Mouse (Mus musculus) large intestine, adult 2 months (tissue): ENCODE data around the gene Pld1. TPM values are rescaled to one million over a fixed set of nuclear protein-coding genes. Genes with fewer than 3 reads are reported as not detected.

Experiments used
- DNase-seq: peaks from one replicate; pipeline ENCODE4 v3.0.0-alpha.2; 2012; ENCODE audit warnings: low read depth, low spot score
- WGBS: fragments of 180-500 bp; shearing (Covaris S2); methylation state at CpG from one replicate; pipeline ENCODE4 v1.1.7; 2018; 5-methylcytosine and 5-hydroxymethylcytosine counted together
- polyA plus RNA-seq: library from polyadenylated mRNA; depleted of rRNA; stranded (reverse); fragments of >200 nt; gene quantifications from 2 replicates; pipeline ENCODE4 v1.2.3, GENCODE M21; 2012

Gene Pld1
- polyA plus RNA-seq, 1 experiment, result 23.3 TPM

DNA sequence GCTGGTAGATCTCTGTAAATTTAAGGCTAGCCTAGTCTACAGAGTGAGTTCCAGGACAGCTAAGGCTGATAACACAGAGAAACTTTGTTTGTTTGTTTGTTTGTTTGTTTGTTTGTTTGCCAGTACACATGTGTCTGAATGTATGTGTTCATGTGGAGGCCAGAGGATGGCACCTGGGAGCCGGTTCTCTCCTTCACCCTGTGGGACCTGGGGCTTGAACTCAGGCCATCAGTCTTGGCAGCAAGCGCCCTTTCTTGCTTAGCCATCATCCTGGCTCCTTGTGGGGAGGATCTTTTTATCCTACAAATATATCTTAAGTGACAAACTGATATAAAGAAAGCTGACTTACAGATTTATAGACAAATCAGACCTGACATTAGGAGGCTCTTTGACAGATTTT, 44.8 kb downstream of the Pld1 start:
- WGBS, result 64% methylated on average over 2 of the region's 2 CpGs
- no peak for DNase-seq

DNA sequence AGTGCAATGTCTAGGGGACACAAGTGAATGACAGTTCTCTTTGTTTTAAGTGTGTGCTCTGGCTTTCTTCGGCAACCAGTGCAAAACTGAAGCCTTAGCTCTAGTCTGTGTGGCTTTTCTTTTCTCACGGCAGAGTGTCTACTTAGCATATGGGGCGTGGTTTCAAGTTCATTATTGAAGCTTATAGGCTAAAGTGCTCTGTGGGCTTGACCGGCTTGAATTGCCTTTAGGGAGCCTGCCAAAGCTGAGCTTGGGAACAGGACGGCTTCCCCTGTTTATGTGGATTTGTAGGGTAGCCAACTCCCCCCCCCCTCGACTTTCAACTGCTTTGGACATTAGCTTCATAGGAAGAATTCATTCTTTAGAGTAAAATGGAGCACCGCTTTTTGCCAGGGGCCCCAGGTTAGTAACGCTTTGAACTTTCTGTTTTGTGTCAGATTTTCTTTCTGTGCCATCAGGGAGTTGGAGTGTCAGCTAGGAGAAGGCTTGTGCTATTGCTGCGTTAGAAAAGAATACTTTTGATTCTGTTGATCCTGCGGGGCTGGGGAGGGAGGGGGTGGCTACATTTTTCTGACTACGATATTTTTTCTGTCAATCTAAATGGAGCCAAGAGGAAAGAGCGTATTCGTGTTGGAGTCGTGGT, 45.6 kb downstream of the Pld1 start:
- peak; percentile 73 for DNase-seq
- 1% methylated on average over 14 of the region's 14 CpGs for WGBS

- WGBS, result 21% methylated on average over 4 of the region's 4 CpGs
- no peak for DNase-seq
Observed at GRCm38 (mm10) chr3:27984620-27985019, 46.1 kb downstream of the Pld1 start.

DNA sequence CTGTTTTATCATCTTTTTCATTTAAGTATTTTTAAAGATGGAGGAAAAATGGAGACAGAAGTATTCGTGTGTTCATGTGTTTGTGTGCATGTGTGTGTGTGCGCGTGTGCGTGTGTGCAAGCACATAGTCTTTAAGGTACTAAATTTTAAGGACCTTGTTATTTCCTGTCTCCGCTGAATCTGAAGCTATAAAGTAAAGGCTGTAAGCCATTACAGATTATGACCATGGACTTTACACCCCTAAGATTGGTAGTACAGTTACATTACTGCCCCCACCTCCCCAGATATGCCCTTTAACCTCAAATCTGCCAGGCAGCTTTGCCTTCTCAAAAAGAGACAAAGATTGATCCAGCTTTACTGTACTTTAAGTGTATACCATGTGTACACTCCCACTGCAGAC, 46.8 kb downstream of the Pld1 start:
- peak; percentile 56 for DNase-seq
- WGBS, result 38% methylated on average over 5 of the region's 5 CpGs

GRCm38 (mm10) chr3:27987891-27988536, 49.5 kb downstream of the Pld1 start:
- peak; percentile 47 for DNase-seq
- 25% methylated on average over 8 of the region's 8 CpGs for WGBS

DNA sequence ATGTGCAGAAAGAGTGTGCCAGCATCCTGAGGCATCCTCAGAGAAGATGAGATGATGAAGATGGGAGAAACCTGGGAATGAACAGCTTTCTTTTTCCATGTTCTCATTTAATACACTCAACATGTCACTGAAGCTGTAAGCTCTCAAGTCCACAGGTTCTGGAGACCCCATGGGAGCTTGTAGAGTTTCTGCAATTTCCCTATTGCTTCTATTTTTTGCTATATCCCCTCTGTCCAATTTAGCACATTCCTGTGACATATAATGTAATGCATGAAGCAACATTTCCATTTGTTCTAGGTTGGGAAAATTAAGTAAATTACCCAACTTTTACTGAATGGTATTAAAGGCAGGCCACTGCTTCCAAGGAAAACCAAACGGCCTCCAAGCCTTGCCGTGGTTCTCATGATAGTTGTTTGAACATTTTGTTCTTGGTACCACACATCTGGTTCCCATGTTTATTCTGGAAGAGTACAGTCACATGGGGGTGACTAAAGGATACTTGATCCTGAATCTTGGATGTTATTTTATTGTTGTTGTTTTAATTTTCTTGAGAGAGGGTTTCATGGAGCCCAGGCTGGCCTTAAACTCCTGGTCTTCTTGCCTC, 52.7 kb downstream of the Pld1 start:
- no peak for DNase-seq
- 87% methylated on average over 2 of the region's 2 CpGs for WGBS

DNA sequence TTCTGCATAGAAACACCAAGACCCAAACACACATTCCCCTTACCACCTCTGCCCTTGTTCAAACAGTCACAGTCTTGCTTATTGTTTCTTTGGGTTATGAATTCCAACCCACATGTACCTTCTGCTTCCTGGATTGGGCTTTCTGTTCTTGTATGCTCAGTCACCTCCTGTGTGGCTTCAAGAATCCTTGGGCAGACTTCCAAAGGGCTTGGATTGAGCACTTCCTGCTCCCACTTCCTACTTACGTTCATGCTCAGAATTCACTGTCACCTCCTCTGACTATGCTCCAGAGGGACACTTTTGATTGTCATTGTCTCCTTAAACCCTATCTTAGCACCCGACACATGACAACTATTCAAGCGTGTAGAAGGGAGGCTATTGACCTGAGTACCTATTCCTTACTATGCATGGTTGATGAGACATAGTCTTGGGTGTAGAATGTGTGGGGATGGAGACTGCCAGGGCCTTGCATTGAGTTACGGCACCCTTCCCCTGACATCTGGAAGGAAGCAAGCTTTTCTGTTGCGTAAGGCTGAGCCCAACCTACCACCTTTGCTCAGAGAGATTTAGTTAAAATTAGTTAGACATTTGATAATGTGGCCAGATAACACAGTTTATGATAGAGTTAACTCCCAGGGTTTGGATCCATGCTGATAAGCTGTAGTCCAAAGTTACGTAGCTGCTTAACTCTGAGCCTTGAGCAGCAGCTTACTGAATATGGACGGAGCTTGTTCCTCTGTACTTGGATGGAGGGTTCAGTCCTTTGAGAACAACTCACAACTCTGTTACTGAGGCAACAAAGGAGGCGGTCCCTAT, 55.9 kb downstream of the Pld1 start:
- peak; percentile 44 for DNase-seq
- 47% methylated on average over 8 of the region's 8 CpGs for WGBS

GRCm38 (mm10) chr3:28004321-28004720, 65.8 kb downstream of the Pld1 start:
- WGBS, result 85% methylated on average over 6 of the region's 6 CpGs
- no peak for DNase-seq

- no peak for DNase-seq
- WGBS, result 94% methylated on average over 11 of the region's 11 CpGs
Observed at GRCm38 (mm10) chr3:28007684-28008083, 69.2 kb downstream of the Pld1 start.

DNA sequence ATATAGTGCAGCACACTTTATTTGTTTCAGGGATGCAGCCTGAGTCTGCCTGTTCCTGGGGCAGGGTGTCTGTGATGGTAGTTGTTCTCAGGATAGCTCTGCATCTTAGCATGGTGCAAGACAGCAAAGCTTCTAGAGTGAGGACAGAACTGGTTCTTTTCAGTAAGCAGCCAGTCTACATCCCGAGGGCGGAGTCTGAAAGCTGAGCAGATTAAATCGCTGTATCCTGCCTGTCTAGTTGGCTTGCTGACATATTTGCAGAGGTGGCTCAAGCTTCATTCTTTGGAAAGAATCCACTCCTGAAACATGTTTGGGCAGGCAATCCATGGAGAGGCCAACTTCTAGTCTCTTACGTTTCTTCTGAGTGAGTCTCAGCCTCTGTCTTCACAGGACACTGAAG, 69.9 kb downstream of the Pld1 start:
- WGBS, result 61% methylated on average over 4 of the region's 4 CpGs
- DNase-seq, result no peak

DNA sequence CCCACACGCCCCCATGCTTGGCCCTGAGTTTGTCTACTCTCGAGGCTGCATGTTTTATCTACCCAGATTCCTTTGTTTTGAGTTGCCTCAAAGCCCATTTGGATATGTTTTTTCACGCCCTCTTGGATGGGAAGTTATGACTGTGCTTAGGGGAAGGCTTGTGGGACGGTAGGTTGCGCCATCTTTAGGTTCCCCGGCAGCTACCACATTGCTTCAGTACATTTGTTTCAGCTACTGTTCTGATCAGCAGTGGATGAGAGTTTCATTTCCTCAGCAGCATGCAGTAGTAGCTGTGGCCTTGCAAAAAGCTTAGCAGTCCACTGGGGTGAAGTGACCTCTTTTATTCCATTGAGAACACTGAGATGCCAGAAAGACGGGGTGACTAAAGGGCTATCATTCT, 73.7 kb downstream of the Pld1 start:
- no peak for DNase-seq
- 81% methylated on average over 7 of the region's 7 CpGs for WGBS

GRCm38 (mm10) chr3:28013441-28013840, 74.9 kb downstream of the Pld1 start:
- no peak for DNase-seq
- WGBS, result 76% methylated on average over 6 of the region's 6 CpGs

- 95% methylated on average over 2 of the region's 2 CpGs for WGBS
- no peak for DNase-seq
Observed at GRCm38 (mm10) chr3:28017002-28017401, 78.5 kb downstream of the Pld1 start.

- no peak for DNase-seq
- WGBS, result 84% methylated on average over 4 of the region's 4 CpGs
Observed at GRCm38 (mm10) chr3:28019727-28020126, 81.2 kb downstream of the Pld1 start.

GRCm38 (mm10) chr3:28020404-28020803, 81.9 kb downstream of the Pld1 start:
- WGBS, result 96% methylated on average over 2 of the region's 2 CpGs
- DNase-seq, result no peak

DNA sequence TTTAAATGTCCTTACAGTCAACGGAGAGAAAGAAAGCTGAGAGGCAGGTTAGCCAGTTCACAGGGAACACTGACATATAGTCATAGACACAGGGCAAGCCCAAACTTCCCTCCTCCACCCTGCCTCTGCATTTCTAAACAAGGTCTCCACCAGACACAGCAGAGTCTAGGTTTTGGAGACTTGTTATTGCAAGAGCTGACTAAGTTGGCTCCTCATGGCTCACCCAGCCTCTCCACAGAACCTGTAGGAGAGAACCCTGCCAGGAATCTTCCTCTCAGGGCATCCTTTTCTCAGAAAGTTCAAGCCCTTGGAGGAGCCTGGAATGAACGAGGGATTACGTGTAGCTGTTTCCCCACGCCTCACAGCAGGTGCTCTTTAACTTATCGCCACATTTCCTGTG, 83.7 kb downstream of the Pld1 start:
- WGBS, result 68% methylated on average over 5 of the region's 5 CpGs
- no peak for DNase-seq

GRCm38 (mm10) chr3:28026876-28027275, 88.4 kb downstream of the Pld1 start:
- 12% methylated on average over 3 of the region's 3 CpGs for whole genome bisulfite sequencing
- DNase-seq, result peak; percentile 65

- 94% methylated on average over 10 of the region's 10 CpGs for WGBS
- no peak for DNase-seq
Observed at GRCm38 (mm10) chr3:28028456-28028855, 90.0 kb downstream of the Pld1 start.

- DNase-seq, result no peak
- WGBS, result 64% methylated on average over 5 of the region's 5 CpGs
Observed at GRCm38 (mm10) chr3:28030860-28031259, 92.4 kb downstream of the Pld1 start.

- no peak for DNase-seq
- WGBS, result 84% methylated on average over 7 of the region's 7 CpGs
Observed at GRCm38 (mm10) chr3:28031643-28032243, 93.2 kb downstream of the Pld1 start.
